Mouse (Mus musculus): ENCODE results near the gene Kcnn3.

Gene Kcnn3

DNA sequence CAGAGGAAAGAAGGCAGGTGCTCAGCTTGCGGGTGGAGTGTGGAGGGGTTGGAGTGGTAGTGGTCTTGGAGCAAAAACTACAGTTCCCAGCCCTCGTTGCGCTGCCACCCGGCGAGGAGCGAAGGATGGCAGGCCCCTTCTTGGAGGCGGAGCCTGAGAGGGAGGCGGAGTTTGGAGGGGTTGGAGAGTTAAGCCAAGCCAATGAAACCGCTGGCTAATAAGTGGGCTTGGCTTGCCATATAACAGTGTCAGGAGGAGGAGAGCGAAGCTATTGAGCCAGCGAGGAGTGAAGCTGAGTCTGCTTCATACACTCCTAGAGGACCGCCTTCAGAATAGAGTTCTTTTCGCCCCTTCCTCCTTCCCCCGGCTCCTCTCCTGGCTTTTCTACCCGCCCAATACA, at the start of gene Kcnn3:
TSS of gene Kcnn3 (plus strand) at position 271 of the 400 bp plus-strand sequence.
- DNase-seq: peak; percentile 93

DNA sequence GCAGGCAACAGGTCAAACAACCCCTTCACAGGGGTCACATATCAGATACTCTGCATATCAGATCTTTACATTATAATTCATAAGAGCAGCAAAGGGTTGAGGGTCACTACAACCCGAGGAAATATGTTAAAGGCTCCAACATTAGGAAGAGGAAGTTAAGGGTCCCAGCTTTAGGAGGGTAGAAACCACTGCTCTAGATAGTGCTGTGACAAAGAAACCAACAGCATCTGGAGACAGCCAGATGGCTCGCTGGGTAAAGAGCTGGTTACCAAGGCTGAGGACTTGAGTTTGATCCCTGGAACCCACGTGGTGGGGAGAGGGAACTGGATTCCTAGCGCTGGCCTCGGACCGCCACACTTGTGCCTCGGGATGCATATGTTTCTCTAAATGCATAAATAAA, 47.7 kb upstream of the Kcnn3 start:
- no peak for DNase-seq

DNA sequence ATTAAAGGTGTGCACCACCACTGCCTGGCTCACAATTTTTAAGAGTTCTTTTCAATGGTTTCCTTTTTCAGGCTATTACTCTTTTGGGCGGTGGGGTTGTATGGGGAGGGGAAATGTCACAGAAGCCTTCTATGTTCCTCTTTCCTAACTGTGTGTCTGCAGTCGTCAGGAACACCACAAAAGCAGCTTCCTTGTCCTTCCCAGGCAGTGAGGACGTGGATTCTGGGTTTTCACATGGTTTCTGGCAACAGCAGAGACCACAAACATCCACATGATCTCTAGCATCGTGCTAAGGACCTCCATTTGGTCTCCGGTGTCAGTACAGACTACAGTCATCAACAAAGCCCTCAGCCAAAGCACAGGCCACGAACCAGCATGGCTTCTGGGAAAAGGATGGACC, 46.1 kb upstream of the Kcnn3 start:
- DNase-seq: no peak

DNA sequence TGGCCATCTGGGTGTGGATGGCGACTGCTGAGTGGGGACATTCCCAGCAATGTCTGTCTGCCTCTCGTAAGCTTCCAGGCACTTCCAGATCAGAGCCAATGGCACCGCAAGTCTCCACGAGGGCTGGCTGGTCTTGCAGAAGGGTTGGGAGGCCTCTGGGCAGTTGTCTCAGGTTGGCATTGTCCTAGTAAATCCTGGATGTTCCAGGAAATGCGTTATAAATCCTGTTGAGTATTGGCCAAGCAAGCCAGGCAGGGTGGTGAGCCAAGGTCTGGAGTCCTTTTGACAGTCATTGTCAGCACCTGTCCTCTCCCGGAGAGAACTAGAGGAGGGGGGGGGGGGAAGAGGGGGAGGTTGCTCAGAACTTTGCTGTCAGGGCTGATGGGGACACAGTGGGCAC, 40.9 kb upstream of the Kcnn3 start:
- no peak for DNase-seq

DNA sequence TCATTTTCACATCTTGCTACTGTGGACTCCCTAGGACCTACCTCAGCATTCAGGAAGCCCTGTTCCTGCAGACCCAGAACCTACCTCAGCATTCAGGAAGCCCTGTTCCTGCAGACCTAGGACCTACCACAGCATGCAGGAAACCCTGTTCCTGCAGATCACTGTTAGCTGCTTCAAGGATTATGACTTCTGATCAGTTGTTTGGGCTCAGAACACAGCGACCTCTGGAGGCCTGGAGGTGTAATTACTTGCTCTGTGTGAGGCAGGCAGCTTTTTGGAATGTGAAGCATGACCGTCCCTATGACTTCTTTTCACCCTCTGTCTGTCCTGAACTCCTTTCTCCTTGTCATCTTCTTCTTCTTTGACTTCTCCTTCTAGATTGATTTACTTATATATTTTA, 38.5 kb upstream of the Kcnn3 start:
- DNase-seq: peak; percentile 40

DNA sequence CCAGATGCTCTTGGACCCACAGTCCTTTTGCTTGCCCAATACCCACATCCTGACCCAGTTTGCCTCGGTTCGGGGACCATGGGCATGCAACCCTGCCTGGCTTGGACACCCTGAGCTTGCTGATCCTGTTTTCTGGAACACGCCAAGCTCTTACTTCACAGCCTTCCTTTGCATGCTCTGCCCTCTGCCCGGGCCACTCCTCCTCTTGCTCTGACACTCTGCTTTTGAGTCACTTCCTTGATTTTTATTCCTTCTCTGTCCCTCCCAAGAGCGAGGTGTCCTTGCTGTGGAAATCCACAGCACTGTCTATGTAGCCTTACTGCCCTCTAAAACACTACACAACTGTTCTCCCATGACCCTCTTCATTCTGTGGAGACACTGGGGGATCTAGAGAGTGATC, 37.7 kb upstream of the Kcnn3 start:
- DNase-seq: no peak

DNA sequence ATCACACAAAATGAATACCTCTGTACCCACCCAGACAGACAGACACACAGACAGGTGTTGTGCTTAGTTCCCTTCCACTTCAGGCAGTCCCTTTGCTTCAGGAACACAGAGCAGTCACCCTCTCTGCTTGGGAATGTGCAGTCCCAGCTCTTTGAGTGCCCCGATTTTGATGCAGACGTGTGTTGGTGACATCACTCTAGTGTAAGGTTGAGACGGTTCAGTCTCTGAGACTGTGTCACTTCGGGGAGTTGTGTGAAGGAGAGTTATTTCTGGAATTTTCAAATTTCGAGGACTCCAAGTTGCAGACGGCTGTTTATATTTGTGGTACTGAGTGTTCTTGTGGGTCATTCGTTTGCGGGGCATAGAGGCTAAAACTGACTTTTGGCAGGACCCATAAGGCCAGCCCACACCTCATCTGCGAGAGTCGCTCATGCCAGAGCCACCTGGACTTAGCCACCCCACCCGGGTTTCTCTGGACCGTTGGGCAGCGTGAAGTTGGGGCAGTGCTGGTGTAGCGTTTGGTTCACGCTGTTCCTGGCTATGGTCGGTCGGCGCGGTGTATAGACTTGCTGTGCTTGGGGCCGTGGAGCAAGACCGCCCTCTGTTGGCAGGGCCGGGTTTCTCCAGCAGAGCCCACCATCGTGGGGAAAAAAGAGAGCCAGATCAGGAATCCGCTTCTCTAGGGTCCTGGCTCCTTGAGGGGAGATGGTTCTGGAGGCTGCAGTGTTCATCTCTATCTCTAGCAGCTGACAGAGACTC, 35.0 kb upstream of the Kcnn3 start:
- peak; percentile 89 for DNase-seq

DNA sequence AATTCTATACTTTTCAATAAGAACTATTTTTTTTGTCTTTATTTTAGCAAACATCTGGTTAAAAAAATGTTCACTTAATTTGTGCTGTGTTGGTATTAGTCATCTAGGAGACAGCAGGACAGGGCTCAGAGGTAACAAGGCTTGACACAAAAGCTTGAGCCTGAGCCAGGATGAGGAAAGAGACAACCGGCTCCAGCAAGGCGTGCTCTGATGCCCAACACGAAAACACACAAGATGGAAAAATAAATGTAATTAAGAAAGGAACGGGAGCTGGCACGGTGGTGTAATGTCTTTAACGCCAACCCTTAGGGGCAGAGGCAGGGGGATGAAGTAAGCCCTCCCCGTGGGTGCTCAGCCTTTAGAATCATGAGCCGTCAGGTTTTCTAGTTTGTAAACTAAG, 33.9 kb upstream of the Kcnn3 start:
- no peak for DNase-seq

DNA sequence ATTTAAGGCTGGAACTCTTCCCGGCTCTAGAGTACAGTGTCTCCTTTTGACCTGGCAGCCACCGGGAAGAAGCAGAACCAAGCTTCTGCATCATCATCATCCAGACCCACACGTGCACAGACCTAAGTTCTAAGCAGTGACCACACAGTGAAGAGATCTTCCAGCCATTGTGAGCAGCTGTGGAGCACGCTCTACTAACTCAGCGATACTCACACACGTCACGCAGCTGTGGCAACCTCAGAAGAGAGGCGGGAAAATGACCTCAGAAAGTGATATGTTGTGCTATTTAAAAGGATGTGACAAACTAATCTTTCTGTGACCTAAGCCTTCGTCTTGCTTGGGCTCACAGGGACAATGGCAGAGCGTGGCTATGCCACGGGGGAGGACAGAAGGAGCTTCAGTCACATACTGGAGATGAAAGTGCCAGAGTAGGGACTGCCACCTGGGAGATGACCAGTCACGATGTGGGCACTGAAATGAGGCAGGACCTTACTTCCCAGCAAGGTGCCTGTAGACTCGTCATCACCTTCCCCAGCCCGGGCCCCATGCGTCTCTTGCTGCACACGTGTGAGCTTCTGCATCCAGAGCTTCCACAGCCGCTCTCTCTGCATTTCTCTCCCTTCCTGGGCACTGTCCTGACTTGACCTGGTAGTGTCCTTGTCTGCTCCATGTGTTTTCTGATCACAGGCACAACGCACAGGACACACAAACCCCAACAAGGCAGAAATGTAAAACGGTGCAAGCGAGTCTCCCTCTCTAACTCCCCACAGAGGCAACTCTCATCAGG, 32.9 kb upstream of the Kcnn3 start:
- DNase-seq: no peak

DNA sequence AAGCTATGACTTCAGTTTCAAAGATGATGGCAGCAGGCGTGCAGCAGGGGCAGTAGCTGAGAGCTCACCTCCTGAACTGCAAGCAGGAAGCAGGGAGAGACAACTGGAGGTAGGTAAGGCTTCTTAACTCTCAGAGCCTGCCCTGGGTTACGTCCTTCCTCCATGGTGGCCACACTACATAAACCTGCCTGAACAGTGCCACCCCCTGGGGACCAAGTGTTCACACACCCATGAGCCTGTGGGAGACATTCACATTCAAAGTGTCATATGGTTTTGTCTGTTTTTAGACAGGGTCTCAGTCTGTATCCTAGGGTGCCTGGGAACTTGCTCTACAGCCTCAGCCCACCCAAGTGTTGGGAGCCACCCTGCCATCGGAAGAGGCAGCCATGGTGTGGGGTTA, 29.2 kb upstream of the Kcnn3 start:
- no peak for DNase-seq

DNA sequence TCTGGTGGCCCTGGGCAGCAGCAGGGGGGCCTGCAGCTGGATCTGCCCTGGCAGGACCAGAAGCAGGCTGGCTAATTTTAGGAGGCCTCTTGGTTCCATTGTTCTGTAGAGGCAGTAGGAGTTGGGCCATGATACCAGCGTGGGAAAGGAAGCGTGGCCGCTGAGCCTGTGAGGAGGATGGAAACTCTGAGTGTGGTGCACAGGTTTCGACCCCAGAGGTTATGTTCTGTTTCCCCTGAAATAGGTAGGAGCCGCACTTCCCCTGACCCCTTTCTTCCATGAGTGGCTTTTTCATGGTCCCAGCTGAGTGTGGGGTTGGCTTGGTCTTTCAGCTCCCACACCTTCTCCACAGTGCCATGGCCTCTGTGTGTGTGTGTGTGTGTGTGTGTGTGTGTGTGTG, 28.4 kb upstream of the Kcnn3 start:
- DNase-seq: no peak

DNA sequence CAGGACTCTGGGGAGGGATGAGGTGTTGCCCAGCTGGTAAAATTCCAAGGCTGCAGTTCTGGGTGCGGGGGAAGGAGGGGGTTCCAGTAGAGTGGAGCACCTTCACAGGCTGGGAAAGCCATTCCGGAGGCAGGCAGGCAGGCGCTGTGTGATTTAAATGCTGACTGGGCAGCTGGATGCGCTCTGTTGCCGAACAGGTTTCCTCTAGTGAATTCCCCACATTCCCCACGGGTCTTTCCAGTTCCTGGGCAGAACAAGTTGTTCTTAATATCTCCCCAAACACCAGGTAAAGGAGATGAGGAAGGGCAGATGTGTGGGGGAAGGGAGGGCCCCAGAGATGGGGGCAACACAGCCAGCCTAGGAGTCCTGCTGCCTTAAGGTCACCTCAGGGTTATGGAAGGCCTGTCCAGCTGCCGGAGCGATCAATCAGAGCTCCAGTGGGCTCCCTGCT, 27.2 kb upstream of the Kcnn3 start:
- DNase-seq: peak; percentile 73

DNA sequence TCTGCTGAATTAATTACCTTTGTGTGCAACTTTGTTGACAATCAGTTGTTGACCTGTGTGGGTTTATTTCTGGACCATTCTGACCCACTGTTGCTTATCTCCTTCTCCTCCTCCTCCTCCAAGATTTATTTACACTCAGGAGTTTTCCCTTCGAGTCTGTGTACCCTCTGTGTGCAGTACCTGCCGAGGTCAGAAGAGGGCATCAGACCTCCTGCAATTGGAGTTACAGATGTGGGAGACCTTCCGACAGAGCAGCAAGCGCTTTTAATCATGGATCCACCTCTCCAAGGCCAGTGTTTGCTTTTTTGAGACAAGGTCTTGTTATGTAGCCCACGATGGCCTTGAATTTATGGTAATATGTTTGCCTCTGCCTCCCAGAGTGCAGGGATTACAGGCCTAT, 25.3 kb upstream of the Kcnn3 start:
- DNase-seq: no peak

DNA sequence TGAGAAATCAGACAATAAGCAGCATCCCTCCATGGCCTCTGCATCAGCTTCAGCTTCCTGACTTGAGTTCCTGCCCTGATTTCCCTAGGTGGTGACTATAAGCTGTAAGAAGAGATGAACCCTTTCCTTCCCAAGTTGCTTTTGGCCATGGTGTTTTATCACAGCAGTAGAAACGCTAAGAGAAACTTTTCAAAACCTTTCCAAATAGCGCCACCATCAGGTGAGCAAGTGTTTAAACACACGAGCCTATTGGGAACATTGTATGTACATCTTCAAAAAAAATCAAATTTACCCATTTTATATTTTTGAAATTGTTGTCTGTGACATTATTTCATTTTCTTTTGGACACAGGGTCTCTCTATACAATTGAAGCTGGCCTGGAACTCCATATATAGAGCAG, 23.6 kb upstream of the Kcnn3 start:
- no peak for DNase-seq

DNA sequence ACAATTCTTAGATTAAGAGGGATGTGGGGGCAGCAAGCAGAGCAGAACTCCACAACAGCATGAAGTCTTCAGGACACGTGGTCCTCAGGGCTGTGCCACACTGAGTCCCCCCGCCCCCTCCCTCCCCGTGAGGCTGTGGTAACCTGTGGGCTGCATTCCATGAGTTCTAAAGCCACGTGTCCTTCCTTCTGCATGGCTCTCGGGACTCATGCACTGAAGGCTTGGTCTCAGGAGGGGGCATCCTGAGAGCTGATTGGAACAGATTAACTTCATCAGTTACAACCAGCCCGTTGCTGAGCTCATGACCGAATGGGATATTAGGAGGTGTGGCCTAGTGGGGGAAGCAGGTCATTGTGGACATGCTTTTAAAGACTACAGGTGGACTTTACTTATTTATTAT, 20.3 kb upstream of the Kcnn3 start:
- no peak for DNase-seq

DNA sequence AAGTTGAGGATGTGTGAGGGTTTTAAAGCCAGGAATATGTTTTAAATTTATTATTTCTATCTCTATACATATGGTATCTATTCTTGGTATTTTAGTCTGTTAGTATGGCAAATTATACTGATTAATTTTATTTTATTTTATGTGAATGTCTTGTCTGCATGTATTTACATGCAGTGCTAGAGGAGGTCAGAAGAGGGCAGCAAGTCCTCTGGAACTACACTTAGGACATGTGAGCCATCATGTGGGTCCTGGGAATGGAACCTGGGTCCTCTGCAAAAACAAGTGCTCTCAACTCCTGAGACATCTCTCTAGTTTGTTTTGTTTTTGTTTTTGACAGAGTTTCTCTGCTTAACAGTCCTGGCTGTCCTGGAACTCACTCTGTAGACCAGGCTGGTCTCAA, 18.5 kb upstream of the Kcnn3 start:
- DNase-seq: no peak

DNA sequence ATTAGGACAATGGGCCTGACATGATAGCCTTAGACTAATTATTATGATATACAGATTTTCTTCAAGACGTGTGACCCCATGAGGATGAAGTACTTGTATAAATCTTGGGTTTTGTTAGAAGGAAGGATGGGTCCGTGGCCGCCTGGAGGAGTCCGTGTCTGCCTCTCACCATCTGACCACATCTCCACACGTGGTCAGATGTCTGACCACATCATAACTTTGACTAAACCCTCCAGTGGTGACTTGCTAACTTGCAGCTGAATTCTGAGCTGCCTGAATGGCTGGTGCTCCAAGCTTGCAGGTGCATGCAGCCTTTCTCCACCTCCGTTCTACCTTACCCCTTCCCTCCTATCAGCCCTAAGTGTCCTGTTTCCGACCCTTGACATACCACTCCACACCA, 17.4 kb upstream of the Kcnn3 start:
- DNase-seq: no peak

DNA sequence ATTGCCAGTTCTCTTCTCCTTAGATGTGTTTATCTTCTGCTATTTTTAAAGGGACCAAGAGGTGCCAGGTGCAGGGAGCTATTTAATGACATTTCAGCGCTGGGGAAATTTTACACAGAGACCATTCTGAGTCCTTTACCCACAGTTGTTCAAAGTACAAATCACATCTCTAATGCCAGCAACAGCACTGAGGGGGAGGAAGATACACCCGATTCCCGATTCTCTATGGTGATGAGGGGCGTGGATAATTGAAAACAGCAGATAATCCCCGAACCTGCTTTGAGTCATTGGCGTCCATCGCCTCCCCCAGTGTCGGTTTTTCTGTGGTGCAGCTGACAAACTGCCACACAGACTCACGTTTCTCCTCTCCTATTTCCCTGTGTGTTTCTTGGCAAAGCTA, 11.9 kb upstream of the Kcnn3 start:
- no peak for DNase-seq

DNA sequence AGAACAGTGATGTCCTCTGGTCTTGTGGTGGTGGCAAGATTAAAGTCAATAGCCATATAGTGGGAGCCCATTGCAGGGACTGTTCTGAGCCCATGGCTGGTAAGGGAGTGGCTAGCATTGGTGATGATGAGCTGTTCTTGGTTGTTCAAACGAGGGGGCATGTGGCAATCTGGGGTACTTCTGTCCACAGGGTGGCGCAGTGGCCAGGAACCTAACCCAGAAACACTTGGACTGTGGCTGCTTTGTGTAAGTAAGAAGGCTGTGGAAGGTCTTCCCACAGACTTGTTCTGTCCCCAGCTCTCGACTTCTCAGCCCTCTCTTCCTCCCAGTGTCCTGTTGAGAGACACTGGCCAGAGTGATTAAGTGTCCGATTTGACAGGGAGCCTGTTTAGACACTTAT, 9.0 kb upstream of the Kcnn3 start:
- DNase-seq: peak; percentile 77

DNA sequence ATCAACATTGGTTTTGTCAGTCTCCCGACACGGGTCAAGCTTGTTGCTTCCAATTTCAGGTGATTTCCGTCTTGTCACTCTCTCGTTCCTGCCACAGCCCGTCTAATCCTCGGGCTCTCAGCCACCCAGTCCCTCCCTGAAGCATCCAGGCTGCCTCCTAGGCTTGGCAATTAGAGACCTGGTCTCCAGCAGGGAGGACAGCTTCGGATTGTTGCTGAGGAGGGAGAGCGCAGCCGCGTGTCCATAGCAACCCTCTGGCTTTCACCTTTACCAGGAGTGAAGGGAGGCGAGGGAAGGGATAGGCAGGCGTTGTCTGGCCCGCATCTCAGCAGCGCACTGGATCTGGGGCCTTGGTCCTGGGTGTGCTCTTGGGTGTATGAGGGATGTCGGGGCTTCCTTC, 8.6 kb upstream of the Kcnn3 start:
- DNase-seq: no peak

DNA sequence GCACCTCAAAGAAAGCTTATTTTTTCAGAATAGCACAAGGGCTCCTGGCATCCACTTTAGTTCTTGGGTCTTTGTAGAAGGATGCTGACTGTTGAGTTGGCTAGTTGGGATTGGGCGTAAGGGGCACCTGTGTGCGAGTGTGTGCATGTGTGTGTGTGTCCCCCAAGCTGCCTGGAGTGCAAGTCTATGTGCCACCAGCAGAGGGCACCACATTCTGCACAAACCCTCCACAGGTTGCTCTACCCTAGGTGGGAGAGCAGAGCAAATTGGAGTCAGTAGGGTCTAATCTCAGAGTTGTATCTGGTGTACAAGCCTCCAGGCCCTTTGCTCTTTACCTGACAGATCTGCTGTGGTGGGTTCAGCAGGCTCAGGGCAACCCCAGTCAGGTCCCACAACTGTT, 7.7 kb upstream of the Kcnn3 start:
- DNase-seq: peak; percentile 47

DNA sequence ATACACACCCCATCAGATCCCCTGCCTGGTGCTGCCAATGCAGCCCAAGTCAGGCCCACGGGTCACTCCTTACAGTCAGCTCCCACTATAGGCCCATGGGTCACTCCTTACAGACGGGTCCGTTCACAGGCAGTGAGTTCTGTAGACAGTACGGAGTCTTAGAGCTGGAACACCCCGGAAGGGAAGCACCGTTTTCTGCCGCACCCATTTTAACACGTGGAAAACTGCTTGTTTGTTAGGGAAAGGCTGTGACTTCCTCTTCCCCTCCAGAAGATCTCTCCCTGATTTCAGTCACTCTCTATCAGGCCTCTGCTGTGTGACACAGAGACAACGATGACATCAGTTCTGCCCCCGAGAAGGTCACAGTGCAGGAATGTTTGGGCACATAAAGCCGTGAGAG, 4.5 kb upstream of the Kcnn3 start:
- DNase-seq: no peak

DNA sequence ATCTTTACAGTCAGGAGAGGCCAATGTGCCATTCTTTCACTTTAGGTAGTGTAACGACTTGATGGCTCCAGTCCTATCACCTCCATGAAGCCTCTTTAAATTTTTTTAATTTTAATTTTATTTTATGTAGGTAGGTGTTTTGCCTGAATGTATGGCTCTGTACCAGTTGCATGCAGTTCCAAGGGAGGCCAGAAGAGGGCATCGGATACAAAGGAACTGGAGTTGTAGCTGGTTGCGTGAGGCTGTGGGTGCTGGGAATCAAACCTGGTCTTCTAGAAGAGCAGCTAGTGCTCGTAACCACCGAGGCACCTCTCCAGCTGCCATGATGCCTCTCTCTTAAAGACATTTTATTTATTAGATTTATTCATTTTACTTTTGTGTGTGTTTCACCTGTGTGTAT, 3.6 kb upstream of the Kcnn3 start:
- DNase-seq: no peak

Data from kidney, postnatal 10 days (tissue).